Mouse (Mus musculus) cerebellum, adult 2 months (tissue): ENCODE measurements around the gene E430018J23Rik. TPM values are rescaled to one million over a fixed set of nuclear protein-coding genes. Genes with fewer than 3 reads are reported as not detected.
"Not testable (repeated sequence)": the region's sequence is repeated elsewhere in the genome, so short reads cannot be mapped to it uniquely, and the experiment has no call there.

Experiments used
- DNase-seq, 2 experiments: peaks; one replicate each; pipeline ENCODE4 v3.0.0; 2021
- H3K27ac ChIP-seq: fragments of 200-500 bp; 2 replicates; pipeline ENCODE4 v1.5.1; 2012; ENCODE audit warnings: low read length, control low read depth, inconsistent platforms; ENCODE audit not compliant: insufficient read depth
- H3K27me3 ChIP-seq: fragments of 200-500 bp; 2 replicates; pipeline ENCODE4 v1.6.1; 2012; ENCODE audit warnings: inconsistent platforms, mild to moderate bottlenecking, low read length, moderate library complexity; ENCODE audit not compliant: control insufficient read depth, insufficient read depth
- H3K4me1 ChIP-seq: fragments of 200-500 bp; 2 replicates; pipeline ENCODE4 v1.6.1; 2011; ENCODE audit warnings: low read length; ENCODE audit not compliant: control insufficient read depth, insufficient read depth
- H3K4me3 ChIP-seq: fragments of 200-500 bp; replicated peaks from 2 replicates; pipeline ENCODE3; 2011; ENCODE audit warnings: mild to moderate bottlenecking, low read depth, low read length, control low read depth; ENCODE audit not compliant: insufficient read depth
- CTCF ChIP-seq: fragments of 200-500 bp; IDR thresholded peaks from 2 replicates; pipeline ENCODE4 v1.5.1; 2011; ENCODE audit warnings: low read depth, mild to moderate bottlenecking, control low read depth, low read length, moderate library complexity, borderline replicate concordance; ENCODE audit not compliant: insufficient read depth
- POLR2A ChIP-seq: fragments of 200-500 bp; IDR thresholded peaks from 2 replicates; pipeline ENCODE4 v1.6.1; 2011; ENCODE audit warnings: low read length, control low read depth, borderline replicate concordance; ENCODE audit not compliant: insufficient read depth
- WGBS: fragments of 180-500 bp; shearing (Covaris S2); methylation state at CpG from one replicate; pipeline ENCODE4 v1.1.7; 2018; 5-methylcytosine and 5-hydroxymethylcytosine counted together
- polyA plus RNA-seq: library from polyadenylated mRNA; depleted of rRNA; stranded (reverse); fragments of >200 nt; gene quantifications from 2 replicates; pipeline ENCODE4 v1.2.3, GENCODE M21; 2012; rRNA removed

The E430018J23Rik gene
- polyA plus RNA-seq, 1 experiment, result 4.8 TPM

- no peaks in the 10 kb centered on the region for H3K27me3 ChIP-seq
- WGBS, result 92% methylated on average over 7 of the region's 7 CpGs
- no peak overlapping the region for H3K4me3 ChIP-seq
- no peak for DNase-seq
- H3K4me1 ChIP-seq, result peaks cover 3% of the 10 kb centered on the region
- TF ChIP-seq CTCF, result no peak
- TF ChIP-seq POLR2A, result no peak
- H3K27ac ChIP-seq, result no peak overlapping the region
Measured at GRCm38 (mm10) chr7:127342888-127343287, 50.5 kb downstream of the E430018J23Rik start.

- Histone ChIP-seq H3K27ac (no peak overlapping the region), H3K4me1 (peaks cover 3% of the 10 kb centered on the region), H3K27me3 (no peaks in the 10 kb centered on the region), H3K4me3 (no peak overlapping the region)
- TF ChIP-seq CTCF, result peak; percentile 39; the same call in 1 of the 2 replicates
- TF ChIP-seq POLR2A, result no peak
- no peak for DNase-seq
- 59% methylated on average over 4 of the region's 4 CpGs for WGBS
Measured at GRCm38 (mm10) chr7:127342332-127342731, 51.1 kb downstream of the E430018J23Rik start.

- 92% methylated on average over 6 of the region's 6 CpGs for WGBS
- H3K4me3 ChIP-seq, H3K27me3 ChIP-seq, H3K27ac ChIP-seq, H3K4me1 ChIP-seq, DNase-seq: not testable (repeated sequence)
Measured at GRCm38 (mm10) chr7:127341861-127342260, 51.6 kb downstream of the E430018J23Rik start.

GRCm38 (mm10) chr7:127341356-127341755 lies 52.1 kb downstream of the E430018J23Rik start:
- TF ChIP-seq CTCF (no peak), POLR2A (no peak)
- Histone ChIP-seq H3K4me1 (peaks cover 3% of the 10 kb centered on the region), H3K27ac (no peak overlapping the region), H3K4me3 (no peak overlapping the region), H3K27me3 (no peaks in the 10 kb centered on the region)
- DNase-seq, result no peak
- 94% methylated on average over 8 of the region's 8 CpGs for WGBS

Other genes with a start within 250 kb of the E430018J23Rik start
- gene Cd2bp2, start 197.6 kb downstream of the E430018J23Rik start, polyA plus RNA-seq, result 101 and 103 TPM in 2 replicates
- gene Tbc1d10b, start 185.2 kb downstream of the E430018J23Rik start, polyA plus RNA-seq, result 72.4 and 83.9 TPM in 2 replicates
- 1.6 and 3.0 TPM in 2 replicates for gene Mylpf, start 184.7 kb downstream of the E430018J23Rik start, polyA plus RNA-seq
- 16.6 and 17.6 TPM in 2 replicates for gene Zfp553, start 160.6 kb downstream of the E430018J23Rik start, polyA plus RNA-seq
- 11.3 and 12.5 TPM in 2 replicates for gene Sept1, start 160.5 kb downstream of the E430018J23Rik start, polyA plus RNA-seq
- gene Zfp771, start 149.4 kb downstream of the E430018J23Rik start, polyA plus RNA-seq, result 88.7 and 95.4 TPM in 2 replicates
- 23.8 and 25.6 TPM in 2 replicates for gene Dctpp1, start 132.9 kb downstream of the E430018J23Rik start, polyA plus RNA-seq
- gene Sephs2, start 119.6 kb downstream of the E430018J23Rik start, polyA plus RNA-seq, result 31.1 and 31.7 TPM in 2 replicates
- 0.87 and 1.4 TPM in 2 replicates for gene Itgal, start 97.4 kb downstream of the E430018J23Rik start, polyA plus RNA-seq
- gene Zfp768, start 48.0 kb downstream of the E430018J23Rik start, polyA plus RNA-seq, result 21.2 TPM in 2 replicates
- gene Zfp747, start 17.6 kb downstream of the E430018J23Rik start, polyA plus RNA-seq, result 8.2 and 8.6 TPM in 2 replicates
- 3.9 and 4.4 TPM in 2 replicates for gene 9130019O22Rik, start 6.5 kb downstream of the E430018J23Rik start, polyA plus RNA-seq
- gene Zfp764, start 13.2 kb upstream of the E430018J23Rik start, polyA plus RNA-seq, result 4.0 and 4.3 TPM in 2 replicates
- gene Zfp688, start 28.4 kb upstream of the E430018J23Rik start, polyA plus RNA-seq, result 19.3 and 20.6 TPM in 2 replicates
- 6.8 and 6.9 TPM in 2 replicates for gene Zfp689, start 55.5 kb upstream of the E430018J23Rik start, polyA plus RNA-seq
- 57.9 and 66.1 TPM in 2 replicates for gene Prr14, start 66.0 kb upstream of the E430018J23Rik start, polyA plus RNA-seq
- 35.5 and 37.2 TPM in 2 replicates for gene Fbrs, start 85.6 kb upstream of the E430018J23Rik start, polyA plus RNA-seq
- 32.2 and 36.2 TPM in 2 replicates for gene Srcap, start 118.4 kb upstream of the E430018J23Rik start, polyA plus RNA-seq
- gene Gm42715, start 126.0 kb upstream of the E430018J23Rik start, polyA plus RNA-seq, result 18.6 and 19.5 TPM in 2 replicates
- gene Tmem265, start 167.8 kb upstream of the E430018J23Rik start, polyA plus RNA-seq, result not detected in 2 replicates
- 159 and 161 TPM in 2 replicates for gene Phkg2, start 179.7 kb upstream of the E430018J23Rik start, polyA plus RNA-seq
- gene Ccdc189, start 195.0 kb upstream of the E430018J23Rik start, polyA plus RNA-seq, result 10.1 and 12.2 TPM in 2 replicates
- 53.7 and 56.2 TPM in 2 replicates for gene Rnf40, start 195.1 kb upstream of the E430018J23Rik start, polyA plus RNA-seq
- gene Zfp629, start 222.2 kb upstream of the E430018J23Rik start, polyA plus RNA-seq, result 22.4 and 22.7 TPM in 2 replicates